Mouse (Mus musculus): ENCODE data around the gene Hist2h2ab. TPM values are rescaled to one million over a fixed set of nuclear protein-coding genes. Genes with fewer than 3 reads are reported as not detected.
"Not testable (repeated sequence)": the region's sequence is repeated elsewhere in the genome, so short reads cannot be mapped to it uniquely, and the experiment has no call there.

The Hist2h2ab gene
- total and polyA plus RNA-seq, 3 experiments = 0.72 to 234 TPM; not detected in 1

- H3K9me3 ChIP-seq (replicated peaks; ENCODE audit: insufficient read depth, low read length) = no peaks in the 10 kb centered on the region
- no peak for DNase-seq (ENCODE audit: low read depth, low spot score)
- H3K27ac ChIP-seq (ENCODE audit: control insufficient read depth, low read depth, low read length) = no peak overlapping the region
- H3K36me3 ChIP-seq (ENCODE audit: control insufficient read depth in 1 of 2, insufficient read depth in 2 of 2, low read length in 2 of 2) = no peaks in the 10 kb centered on the region
- H3K4me3 ChIP-seq (ENCODE audit: control insufficient read depth in 1 of 2, insufficient read depth in 1 of 2, low read depth in 2 of 2, low read length in 2 of 2) = no peak overlapping the region
- TF ChIP-seq CTCF (IDR thresholded peaks at IDR 0.05 in 2 of 3, conservative IDR thresholded peaks at IDR 0.05 in 1 of 3; ENCODE audit: control insufficient read depth in 1 of 3, insufficient read depth in 1 of 3, low read depth in 2 of 3, low read length in 3 of 3, poor library complexity in 1 of 3, severe bottlenecking in 1 of 3) = peak; percentile 40 to 64 (median 50); a peak in 5 of 6 replicates
- TF ChIP-seq USF1 (IDR thresholded peaks at IDR 0.05; ENCODE audit: low read depth, low read length) = no peak
- TF ChIP-seq SMC3 (IDR thresholded peaks at IDR 0.05; ENCODE audit: low read depth, low read length) = peak; percentile 24
- no peak for TF ChIP-seq USF2 (IDR thresholded peaks at IDR 0.05; ENCODE audit: borderline replicate concordance in 1 of 2, insufficient read depth in 1 of 2, low read depth in 1 of 2, low read length in 2 of 2)
- H3K4me1 ChIP-seq (ENCODE audit: control insufficient read depth in 1 of 2, insufficient read depth in 2 of 2, low read length in 2 of 2) = no peaks in the 10 kb centered on the region
- no peak overlapping the region for H3K9ac ChIP-seq (ENCODE audit: control insufficient read depth, low read depth, low read length, poor library complexity, severe bottlenecking)
- no peaks in the 10 kb centered on the region for H3K79me2 ChIP-seq (ENCODE audit: control insufficient read depth, insufficient read depth, low read length, poor library complexity)
- peaks cover 32 to 61% of the 10 kb centered on the region in 2 experiments for H3K27me3 ChIP-seq (ENCODE audit: control insufficient read depth in 1 of 2, insufficient read depth in 2 of 2, low read length in 2 of 2)
These were observed 10.4 kb upstream of the Hist2h2ab start for GRCm38 (mm10) chr3:96209242-96209641.

GRCm38 (mm10) chr3:96219191-96219641 is 449 bp upstream of the Hist2h2ab start:
- peaks cover 0 to 19% of the 10 kb centered on the region in 2 experiments; a peak in 3 of 4 replicates for H3K4me1 ChIP-seq (ENCODE audit: control insufficient read depth in 1 of 2, insufficient read depth in 2 of 2, low read length in 2 of 2)

GRCm38 (mm10) chr3:96220131-96220764 is 583 bp downstream of the Hist2h2ab start:
- Histone ChIP-seq H3K27ac (ENCODE audit: control insufficient read depth, low read depth, low read length) (peak overlapping the region; percentile 99), H3K9ac (ENCODE audit: control insufficient read depth, low read depth, low read length, poor library complexity, severe bottlenecking) (peak overlapping the region; percentile 88), H3K4me3 (ENCODE audit: control insufficient read depth in 1 of 2, insufficient read depth in 1 of 2, low read depth in 2 of 2, low read length in 2 of 2) (peak overlapping the region; percentile 40 to 68), H3K36me3 (ENCODE audit: control insufficient read depth in 1 of 2, insufficient read depth in 2 of 2, low read length in 2 of 2) (peaks cover 0 to 37% of the 10 kb centered on the region in 2 experiments; a peak in 2 of 4 replicates), H3K4me1 (ENCODE audit: control insufficient read depth in 1 of 2, insufficient read depth in 2 of 2, low read length in 2 of 2) (peaks cover 2 to 26% of the 10 kb centered on the region in 2 experiments; a peak in 3 of 4 replicates), H3K79me2 (ENCODE audit: control insufficient read depth, insufficient read depth, low read length, poor library complexity) (peaks cover 18% of the 10 kb centered on the region; the same call in 1 of the 2 replicates)
- H3K9me3 ChIP-seq (replicated peaks; ENCODE audit: insufficient read depth, low read length); H3K27me3 ChIP-seq (ENCODE audit: control insufficient read depth in 1 of 2, insufficient read depth in 2 of 2, low read length in 2 of 2): not testable (repeated sequence)
- TF ChIP-seq POLR2AphosphoS5 (IDR thresholded peaks at IDR 0.05; ENCODE audit: borderline replicate concordance, low read depth, low read length) = peak; percentile 99
- peak; percentile 79 to 99; a peak in 3 of 4 replicates for TF ChIP-seq POLR2A (IDR thresholded peaks at IDR 0.05; ENCODE audit: control insufficient read depth in 1 of 2, insufficient read depth in 1 of 2, low read depth in 1 of 2, low read length in 2 of 2, poor library complexity in 1 of 2)
- DNase-seq (ENCODE audit: low read depth, low spot score) = peak; percentile 95

More at GRCm38 (mm10) chr3:96219191-96219641, 449 bp upstream of the Hist2h2ab start:
- no peak for TF ChIP-seq MYC (IDR thresholded peaks at IDR 0.05; ENCODE audit: low read depth, low read length)
- TF ChIP-seq CTCF (IDR thresholded peaks at IDR 0.05 in 2 of 3, conservative IDR thresholded peaks at IDR 0.05 in 1 of 3; ENCODE audit: control insufficient read depth in 1 of 3, insufficient read depth in 1 of 3, low read depth in 2 of 3, low read length in 3 of 3, poor library complexity in 1 of 3, severe bottlenecking in 1 of 3) = peak in 2 of 3 experiments; percentile 7 to 41; a peak in 2 of 6 replicates
- TF ChIP-seq POLR2A (IDR thresholded peaks at IDR 0.05; ENCODE audit: control insufficient read depth in 1 of 2, insufficient read depth in 1 of 2, low read depth in 1 of 2, low read length in 2 of 2, poor library complexity in 1 of 2) = 0 out of 4 replicates have a peak, but pooled peaks of 1 of the 2 experiments have one; percentile 2
- TF ChIP-seq MYB (IDR thresholded peaks at IDR 0.05; ENCODE audit: low read depth, low read length) = no peak
- TF ChIP-seq RCOR1 (IDR thresholded peaks at IDR 0.05; ENCODE audit: low read depth, low read length) = no peak
- TF ChIP-seq USF2 (IDR thresholded peaks at IDR 0.05; ENCODE audit: borderline replicate concordance in 1 of 2, insufficient read depth in 1 of 2, low read depth in 1 of 2, low read length in 2 of 2) = no peak
- no peak for TF ChIP-seq BHLHE40 (IDR thresholded peaks at IDR 0.05; ENCODE audit: borderline replicate concordance, low read depth, low read length)
- TF ChIP-seq MXI1 (IDR thresholded peaks at IDR 0.05; ENCODE audit: low read depth, low read length) = no peak
- H3K9ac ChIP-seq (ENCODE audit: control insufficient read depth, low read depth, low read length, poor library complexity, severe bottlenecking) = peak overlapping the region; percentile 84
- peaks cover 0 to 31% of the 10 kb centered on the region in 2 experiments; a peak in 2 of 4 replicates for H3K36me3 ChIP-seq (ENCODE audit: control insufficient read depth in 1 of 2, insufficient read depth in 2 of 2, low read length in 2 of 2)
- H3K4me3 ChIP-seq (ENCODE audit: control insufficient read depth in 1 of 2, insufficient read depth in 1 of 2, low read depth in 2 of 2, low read length in 2 of 2) = peak overlapping the region; percentile 61 to 68
- H3K27me3 ChIP-seq (ENCODE audit: control insufficient read depth in 1 of 2, insufficient read depth in 2 of 2, low read length in 2 of 2) = peaks cover 0 to 6% of the 10 kb centered on the region in 2 experiments; a peak in 3 of 4 replicates
- peaks cover 18% of the 10 kb centered on the region; the same call in 1 of the 2 replicates for H3K79me2 ChIP-seq (ENCODE audit: control insufficient read depth, insufficient read depth, low read length, poor library complexity)
- no peak for DNase-seq (ENCODE audit: low read depth, low spot score)
- H3K9me3 ChIP-seq (replicated peaks; ENCODE audit: insufficient read depth, low read length) = no peaks in the 10 kb centered on the region
- H3K27ac ChIP-seq (ENCODE audit: control insufficient read depth, low read depth, low read length) = peak overlapping the region; percentile 99

Data from MEL (cell line).